Mouse (Mus musculus) heart, adult 8-10 months (tissue): Measurements from ENCODE around the gene Bfar. TPM values are rescaled to one million over a fixed set of nuclear protein-coding genes. Genes with fewer than 3 reads are reported as not detected.
"Not testable (repeated sequence)": the region's sequence is repeated elsewhere in the genome, so short reads cannot be mapped to it uniquely, and the experiment has no call there.

Experiments used
- DNase-seq: peaks from one replicate; pipeline ENCODE4 v3.0.0; 2022; ENCODE audit warnings: low spot score
- total RNA-seq, 4 experiments: library from RNA; stranded (reverse); gene quantifications; 2 replicates each; pipeline ENCODE4 v1.2.4; 2022

Gene Bfar
- total RNA-seq, 4 experiments from 2014 or later, result 41.4 to 53.6 (median 51.1) TPM

GRCm38 (mm10) chr16:13722937-13723336 is 51.3 kb downstream of the Bfar start:
- no peak for DNase-seq

- DNase-seq, result no peak
These were observed 56.2 kb downstream of the Bfar start for GRCm38 (mm10) chr16:13727811-13728335.

GRCm38 (mm10) chr16:13729428-13729827 is 57.8 kb downstream of the Bfar start:
- DNase-seq, result no peak

- DNase-seq, result no peak
These were observed 58.9 kb downstream of the Bfar start, which contains the start of gene Pla2g10 for GRCm38 (mm10) chr16:13730285-13731255. Pla2g10 (minus strand) TSS chr16:13730983.

- DNase-seq, result no peak
These were observed 61.1 kb downstream of the Bfar start for GRCm38 (mm10) chr16:13732786-13733185.

- DNase-seq, result peak; percentile 72
These were observed 62.0 kb downstream of the Bfar start for GRCm38 (mm10) chr16:13733518-13734137.

GRCm38 (mm10) chr16:13735977-13736376 is 64.3 kb downstream of the Bfar start:
- no peak for DNase-seq

- not testable (repeated sequence) for DNase-seq
These were observed 67.4 kb downstream of the Bfar start for GRCm38 (mm10) chr16:13739044-13739443.

GRCm38 (mm10) chr16:13740844-13741243 is 69.2 kb downstream of the Bfar start:
- DNase-seq, result no peak

GRCm38 (mm10) chr16:13747708-13748107 is 76.0 kb downstream of the Bfar start:
- DNase-seq, result no peak

- no peak for DNase-seq
These were observed 76.5 kb downstream of the Bfar start for GRCm38 (mm10) chr16:13748124-13748523.

GRCm38 (mm10) chr16:13748813-13749212 is 77.2 kb downstream of the Bfar start:
- DNase-seq, result not testable (repeated sequence)

- DNase-seq, result no peak
These were observed 77.6 kb downstream of the Bfar start for GRCm38 (mm10) chr16:13749306-13749705.

- DNase-seq, result no peak
These were observed 78.3 kb downstream of the Bfar start for GRCm38 (mm10) chr16:13749981-13750380.

- DNase-seq, result no peak
These were observed 79.0 kb downstream of the Bfar start for GRCm38 (mm10) chr16:13750626-13751025.

Other genes starting within 250 kb of the Bfar start
- 10 to 100 TPM in 2 of 4 experiments, 1 to 10 TPM in 2; 7.8 to 12.7 (median 9.3) TPM for gene Parn, start 3.7 kb upstream of the Bfar start, total RNA-seq
- gene 3110001I22Rik, start 71 bp downstream of the Bfar start, total RNA-seq, result 1 to 10 TPM; 2.2 to 3.0 (median 2.6) TPM
- gene Pla2g10, start 59.1 kb downstream of the Bfar start, total RNA-seq, result under 1 TPM in 1 of 4 experiments, not detected in 3; 0.60 TPM
- gene Rrn3, start 108.8 kb downstream of the Bfar start, total RNA-seq, result 10 to 100 TPM; 36.6 to 41.9 (median 39.0) TPM
- 10 to 100 TPM; 42.5 to 50.4 (median 43.5) TPM for gene Ntan1, start 147.0 kb downstream of the Bfar start, total RNA-seq
- 10 to 100 TPM; 76.3 to 89.5 (median 80.4) TPM for gene Pdxdc1, start 231.3 kb downstream of the Bfar start, total RNA-seq
- gene Mpv17l, start 231.3 kb downstream of the Bfar start, total RNA-seq, result 1 to 10 TPM; 1.6 to 3.6 (median 3.3) TPM